Mouse (Mus musculus) ovary, adult 2 months (tissue): ENCODE measurements around the gene Olfr92. TPM values are rescaled to one million over a fixed set of nuclear protein-coding genes. Genes with fewer than 3 reads are reported as not detected.

Source experiments
- polyA plus RNA-seq: library from polyadenylated mRNA; depleted of rRNA; stranded (reverse); fragments of >200 nt; gene quantifications from 2 replicates; pipeline ENCODE4 v1.2.3, GENCODE M21; 2012; rRNA removed

Gene Olfr92
- polyA plus RNA-seq, result not detected in 2 replicates

GRCm38 (mm10) chr17:37119988-37120387, at the start of gene Olfr92:
Gene Olfr92, minus strand, starts transcription at chr17:37120088.

GRCm38 (mm10) chr17:37161394-37161793, 41.5 kb upstream of the Olfr92 start, which contains the start of gene Olfr93:
Gene Olfr93, minus strand, starts transcription at chr17:37161494.

GRCm38 (mm10) chr17:37098178-37098577, 21.7 kb downstream of the Olfr92 start, which contains the start of gene Olfr91:
Gene Olfr91, minus strand, starts transcription at chr17:37098278.

GRCm38 (mm10) chr17:37088399-37088798, 31.5 kb downstream of the Olfr92 start, which contains the start of gene Olfr90:
Gene Olfr90, minus strand, starts transcription at chr17:37088499.

Other genes starting within 250 kb of the Olfr92 start
- 0.14 and 0.17 TPM in 2 replicates for gene Trim40, start 230.0 kb downstream of the Olfr92 start, polyA plus RNA-seq
- gene Trim31, start 222.0 kb downstream of the Olfr92 start, polyA plus RNA-seq, result not detected in 2 replicates
- gene Rnf39, start 177.2 kb downstream of the Olfr92 start, polyA plus RNA-seq, result 2.8 and 4.4 TPM in 2 replicates
- gene Ppp1r11, start 168.3 kb downstream of the Olfr92 start, polyA plus RNA-seq, result 24.8 and 31.2 TPM in 2 replicates
- 26.6 and 33.4 TPM in 2 replicates for gene Znrd1, start 161.5 kb downstream of the Olfr92 start, polyA plus RNA-seq
- gene Znrd1as, start 161.5 kb downstream of the Olfr92 start, polyA plus RNA-seq, result 0.36 and 1.5 TPM in 2 replicates
- gene 2410137M14Rik, start 138.9 kb downstream of the Olfr92 start, polyA plus RNA-seq, result not detected in 2 replicates
- 0.54 and 1.4 TPM in 2 replicates for gene H2-M5, start 130.6 kb downstream of the Olfr92 start, polyA plus RNA-seq
- gene Zfp57, start 118.9 kb downstream of the Olfr92 start, polyA plus RNA-seq, result 16.9 and 20.7 TPM in 2 replicates
- gene Mog, start 96.7 kb downstream of the Olfr92 start, polyA plus RNA-seq, result not detected in 2 replicates
- 60.3 and 72.3 TPM in 2 replicates for gene Gabbr1, start 74.1 kb downstream of the Olfr92 start, polyA plus RNA-seq
- not detected in 2 replicates for gene Olfr90, start 31.6 kb downstream of the Olfr92 start, polyA plus RNA-seq
- gene Olfr91, start 21.8 kb downstream of the Olfr92 start, polyA plus RNA-seq, result not detected in 2 replicates
- gene Olfr93, start 41.4 kb upstream of the Olfr92 start, polyA plus RNA-seq, result not detected in 2 replicates
- gene Ubd, start 73.8 kb upstream of the Olfr92 start, polyA plus RNA-seq, result not detected in 2 replicates
- gene Olfr94, start 80.9 kb upstream of the Olfr92 start, polyA plus RNA-seq, result not detected in 2 replicates
- gene Olfr95, start 93.0 kb upstream of the Olfr92 start, polyA plus RNA-seq, result not detected in 2 replicates
- not detected in 2 replicates for gene Olfr96, start 100.1 kb upstream of the Olfr92 start, polyA plus RNA-seq
- not detected in 2 replicates for gene Olfr97, start 117.2 kb upstream of the Olfr92 start, polyA plus RNA-seq
- not detected in 2 replicates for gene Olfr98, start 143.7 kb upstream of the Olfr92 start, polyA plus RNA-seq
- gene H2-M3, start 150.1 kb upstream of the Olfr92 start, polyA plus RNA-seq, result 11.7 and 12.1 TPM in 2 replicates
- not detected in 2 replicates for gene Olfr99, start 163.4 kb upstream of the Olfr92 start, polyA plus RNA-seq
- gene Olfr101, start 184.2 kb upstream of the Olfr92 start, polyA plus RNA-seq, result not detected in 2 replicates
- not detected in 2 replicates for gene Olfr102, start 197.0 kb upstream of the Olfr92 start, polyA plus RNA-seq
- gene Olfr103, start 219.6 kb upstream of the Olfr92 start, polyA plus RNA-seq, result not detected in 2 replicates
- not detected in 2 replicates for gene Olfr104-ps, start 239.5 kb upstream of the Olfr92 start, polyA plus RNA-seq